Mouse (Mus musculus): Measurements from ENCODE around the gene Zfp428. TPM values are rescaled to one million over a fixed set of nuclear protein-coding genes. Genes with fewer than 3 reads are reported as not detected.
"Not testable (repeated sequence)": the region's sequence is repeated elsewhere in the genome, so short reads cannot be mapped to it uniquely, and the experiment has no call there.

The Zfp428 gene
- polyA plus RNA-seq, 1 experiment: 33.9 TPM

DNA sequence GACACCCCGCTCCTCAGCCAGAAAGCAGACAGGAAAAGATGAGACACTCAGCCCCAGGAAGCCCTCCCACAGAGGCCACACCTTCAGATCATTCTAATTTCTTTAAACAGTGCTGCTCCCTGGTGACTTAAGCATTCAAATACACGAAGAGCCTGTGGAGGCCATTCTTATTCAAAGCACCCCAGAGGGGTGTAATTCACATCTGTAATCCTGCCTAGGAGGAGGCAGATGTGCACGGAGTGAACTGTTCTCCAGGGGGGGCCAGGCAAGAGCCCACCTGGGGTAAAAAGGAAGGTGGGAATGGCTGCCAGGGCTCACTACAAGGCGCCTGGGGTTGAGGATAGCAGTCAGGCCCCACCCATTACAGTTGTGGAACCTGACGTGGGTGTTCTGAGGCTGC lies 10.3 kb downstream of the Zfp428 start:
- H3K36me3 ChIP-seq (replicated peaks; ENCODE audit: low read length): no peaks in the 10 kb centered on the region
- H3K9me3 ChIP-seq: no peaks in the 10 kb centered on the region
- H3K4me1 ChIP-seq: peaks cover 5% of the 10 kb centered on the region; the same call in 1 of the 2 replicates
- no peak overlapping the region for H3K4me3 ChIP-seq (replicated peaks)
- no peak for TF ChIP-seq FLI1 (IDR thresholded peaks at IDR 0.05; ENCODE audit: low read length)
- TF ChIP-seq GATA1 (IDR thresholded peaks at IDR 0.05; ENCODE audit: borderline replicate concordance, low read length): no peak
- peaks cover 11% of the 10 kb centered on the region for H3K27me3 ChIP-seq (replicated peaks)

DNA sequence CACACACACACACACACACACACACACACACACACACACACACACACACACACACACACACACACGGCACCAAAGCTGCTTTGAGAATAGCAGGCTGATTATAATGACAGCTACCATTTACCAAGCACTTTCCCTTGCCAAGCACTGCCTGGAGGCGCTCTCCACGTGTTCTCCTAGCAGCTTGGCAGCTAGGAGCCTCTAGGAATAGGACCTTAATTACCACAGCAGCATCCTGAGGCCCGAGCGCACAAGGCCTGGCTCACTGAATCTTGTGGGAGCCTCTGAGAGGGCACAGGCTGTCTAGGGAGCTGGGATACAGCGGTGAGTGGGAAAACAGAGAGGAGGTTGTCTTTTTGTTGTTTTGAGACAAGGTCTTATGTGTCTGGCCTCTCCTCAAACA lies 10.8 kb downstream of the Zfp428 start:
- Histone ChIP-seq H3K4me3 (replicated peaks) (no peak overlapping the region), H3K36me3 (replicated peaks; ENCODE audit: low read length) (no peaks in the 10 kb centered on the region), H3K9me3 (no peaks in the 10 kb centered on the region), H3K27me3 (replicated peaks) (peaks cover 11% of the 10 kb centered on the region), H3K4me1 (peaks cover 5% of the 10 kb centered on the region; the same call in 1 of the 2 replicates)
- no peak for TF ChIP-seq GATA1 (IDR thresholded peaks at IDR 0.05; ENCODE audit: borderline replicate concordance, low read length)
- TF ChIP-seq FLI1 (IDR thresholded peaks at IDR 0.05; ENCODE audit: low read length): no peak

DNA sequence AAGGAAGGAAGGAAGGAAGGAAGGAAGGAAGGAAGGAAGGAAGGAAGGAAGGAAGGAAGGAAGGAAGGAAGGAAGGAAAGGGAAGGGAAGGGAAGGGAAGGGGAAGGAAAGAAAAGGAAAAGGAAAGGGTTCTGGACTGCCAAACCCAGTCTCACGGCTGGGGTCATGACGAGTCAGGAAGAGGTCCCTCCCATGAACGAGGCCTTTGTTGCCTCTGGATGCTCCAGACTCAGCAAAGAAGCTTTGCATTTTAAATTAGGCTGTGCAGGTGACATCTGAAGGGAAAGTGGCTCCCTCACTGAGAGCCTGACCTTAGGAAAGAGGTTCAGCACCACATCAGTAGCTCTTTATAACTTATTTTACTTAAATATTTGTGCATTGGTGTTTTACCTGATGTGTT lies 12.3 kb downstream of the Zfp428 start:
- Histone ChIP-seq H3K4me3 (replicated peaks) (no peak overlapping the region), H3K9me3 (no peaks in the 10 kb centered on the region), H3K4me1 (peaks cover 9% of the 10 kb centered on the region), H3K36me3 (replicated peaks; ENCODE audit: low read length) (no peaks in the 10 kb centered on the region), H3K27me3 (replicated peaks) (peaks cover 15% of the 10 kb centered on the region)
- TF ChIP-seq FLI1 (IDR thresholded peaks at IDR 0.05; ENCODE audit: low read length): no peak
- no peak for TF ChIP-seq GATA1 (IDR thresholded peaks at IDR 0.05; ENCODE audit: borderline replicate concordance, low read length)

DNA sequence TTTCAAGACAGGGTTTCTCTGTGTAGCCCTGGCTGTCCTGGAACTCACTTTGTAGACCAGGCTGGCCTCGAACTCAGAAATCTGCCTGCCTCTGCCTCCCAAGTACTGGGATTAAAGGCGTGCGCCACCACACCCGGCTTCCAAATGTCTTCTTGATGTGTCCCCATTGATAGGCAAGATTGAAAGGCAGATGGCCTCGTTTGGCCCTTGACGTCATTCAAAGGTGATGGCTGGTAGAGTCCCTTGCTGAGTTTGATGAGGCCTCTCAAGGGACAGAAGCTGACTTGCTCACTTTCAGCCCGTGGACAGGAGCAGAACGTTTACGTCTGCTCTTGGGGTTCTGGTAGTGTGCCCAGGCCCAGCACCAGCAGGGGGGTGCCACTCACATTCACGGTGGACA lies 13.2 kb downstream of the Zfp428 start:
- H3K27me3 ChIP-seq (replicated peaks): peaks cover 17% of the 10 kb centered on the region
- not testable (repeated sequence) for H3K4me1 ChIP-seq; H3K36me3 ChIP-seq (replicated peaks; ENCODE audit: low read length); H3K4me3 ChIP-seq (replicated peaks); H3K9me3 ChIP-seq

DNA sequence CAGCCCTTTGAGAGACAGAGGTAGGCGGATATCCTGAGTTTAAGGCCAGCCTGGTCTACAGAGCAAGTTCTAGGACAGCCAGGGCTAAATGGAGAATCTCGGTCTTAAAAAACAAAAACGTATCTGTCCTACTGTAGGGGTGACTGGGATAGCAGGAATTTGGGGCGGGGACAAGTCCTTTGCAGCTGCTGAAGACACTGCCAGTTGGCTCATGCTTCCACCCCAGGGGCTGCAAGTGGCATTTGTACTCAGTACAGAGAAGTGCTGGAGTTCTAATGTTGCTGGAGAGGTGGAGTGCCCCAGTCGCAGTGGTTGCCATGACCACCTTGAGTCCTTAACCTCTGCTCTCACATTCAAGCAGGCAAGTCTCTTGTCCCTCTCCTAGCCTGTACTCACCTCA lies 16.0 kb downstream of the Zfp428 start:
- H3K36me3 ChIP-seq (replicated peaks; ENCODE audit: low read length): no peaks in the 10 kb centered on the region
- TF ChIP-seq FLI1 (IDR thresholded peaks at IDR 0.05; ENCODE audit: low read length): no peak
- TF ChIP-seq GATA1 (IDR thresholded peaks at IDR 0.05; ENCODE audit: borderline replicate concordance, low read length): no peak
- no peak overlapping the region for H3K4me3 ChIP-seq (replicated peaks)
- no peaks in the 10 kb centered on the region for H3K9me3 ChIP-seq
- H3K27me3 ChIP-seq (replicated peaks): peaks cover 15% of the 10 kb centered on the region
- H3K4me1 ChIP-seq: peaks cover 15% of the 10 kb centered on the region

DNA sequence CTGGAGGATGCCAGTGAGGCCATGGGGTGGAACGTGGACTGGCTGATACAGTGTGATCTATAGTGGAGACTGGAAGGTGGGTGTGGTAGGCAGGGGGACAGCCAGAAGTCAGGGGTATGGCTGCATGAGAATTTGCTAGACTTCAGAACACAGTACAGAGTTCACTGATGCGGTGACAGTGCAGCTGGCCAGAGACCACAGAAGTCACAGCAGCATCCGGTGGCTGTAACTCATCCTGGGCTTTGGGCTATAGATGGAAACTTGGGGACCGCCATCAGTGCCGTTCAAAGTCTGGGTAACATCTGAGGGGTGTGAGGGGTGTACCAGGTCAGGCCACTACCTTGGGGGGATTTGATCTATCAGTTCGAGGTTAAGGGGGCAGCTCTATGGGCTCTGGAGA lies 16.9 kb downstream of the Zfp428 start:
- H3K9me3 ChIP-seq: no peaks in the 10 kb centered on the region
- no peaks in the 10 kb centered on the region for H3K36me3 ChIP-seq (replicated peaks; ENCODE audit: low read length)
- peaks cover 15% of the 10 kb centered on the region for H3K4me1 ChIP-seq
- TF ChIP-seq GATA1 (IDR thresholded peaks at IDR 0.05; ENCODE audit: borderline replicate concordance, low read length): no peak
- TF ChIP-seq FLI1 (IDR thresholded peaks at IDR 0.05; ENCODE audit: low read length): no peak
- H3K27me3 ChIP-seq (replicated peaks): peaks cover 15% of the 10 kb centered on the region
- H3K4me3 ChIP-seq (replicated peaks): no peak overlapping the region

DNA sequence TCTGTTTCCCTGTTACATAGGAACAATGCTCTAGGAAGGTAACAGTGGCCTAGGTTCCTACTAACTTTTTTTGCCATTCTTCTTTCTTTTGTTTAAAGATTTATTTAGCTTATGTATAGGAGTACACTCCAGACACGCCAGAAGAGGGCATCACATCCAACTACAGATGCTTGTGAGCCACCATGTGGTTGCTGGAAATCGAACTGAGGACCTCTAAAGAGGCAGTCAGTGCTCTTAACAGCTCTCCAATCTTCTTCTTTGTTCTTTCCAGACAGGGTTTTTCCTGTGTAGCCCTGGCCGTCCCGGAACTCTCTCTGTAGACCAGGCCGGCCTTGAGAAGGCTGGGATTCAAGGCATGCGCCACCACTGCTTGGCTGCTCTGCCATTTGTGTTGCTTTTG lies 18.2 kb downstream of the Zfp428 start:
- peaks cover 15% of the 10 kb centered on the region for H3K27me3 ChIP-seq (replicated peaks)
- TF ChIP-seq GATA1 (IDR thresholded peaks at IDR 0.05; ENCODE audit: borderline replicate concordance, low read length) (no peak), FLI1 (IDR thresholded peaks at IDR 0.05; ENCODE audit: low read length) (no peak)
- no peaks in the 10 kb centered on the region for H3K9me3 ChIP-seq
- no peak overlapping the region for H3K4me3 ChIP-seq (replicated peaks)
- peaks cover 28% of the 10 kb centered on the region for H3K4me1 ChIP-seq
- H3K36me3 ChIP-seq (replicated peaks; ENCODE audit: low read length): no peaks in the 10 kb centered on the region

DNA sequence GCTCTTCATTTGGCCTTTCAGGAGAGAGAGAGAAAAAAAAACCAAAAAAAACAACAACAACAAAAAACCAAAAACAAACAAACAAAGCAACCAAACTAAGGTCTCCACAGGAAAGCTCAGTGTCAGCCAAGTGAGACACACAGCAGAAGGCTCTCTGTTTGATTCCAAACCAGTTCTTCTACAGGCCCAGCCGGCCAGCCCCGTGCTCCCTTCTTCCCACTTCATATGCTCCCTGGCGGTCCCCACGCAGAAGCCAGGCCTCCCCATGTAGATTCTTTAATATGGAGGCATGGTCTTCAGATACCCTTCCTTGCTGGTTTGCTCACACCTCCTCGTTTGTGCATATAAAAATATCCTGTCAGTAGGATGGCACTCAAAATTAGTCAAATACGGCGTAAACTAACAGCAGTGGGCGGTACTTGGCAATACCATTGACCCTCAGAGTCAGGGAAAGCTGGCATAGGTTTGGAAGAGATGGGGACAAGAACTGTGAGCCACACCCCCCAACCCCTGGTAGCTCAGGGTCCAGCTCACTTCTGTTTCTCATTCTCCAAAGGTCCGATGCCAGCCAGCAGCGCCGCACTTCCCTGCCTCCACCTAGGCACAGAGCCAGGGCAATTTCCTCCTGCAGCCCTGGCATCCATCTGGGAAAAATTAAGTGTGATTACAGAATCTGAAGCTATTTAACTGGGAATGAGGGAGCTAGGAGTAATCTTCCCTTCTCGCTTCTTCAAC lies 19.0 kb downstream of the Zfp428 start:
- no peaks in the 10 kb centered on the region for H3K36me3 ChIP-seq (replicated peaks; ENCODE audit: low read length)
- peaks cover 29% of the 10 kb centered on the region for H3K4me1 ChIP-seq
- TF ChIP-seq GATA1 (IDR thresholded peaks at IDR 0.05; ENCODE audit: borderline replicate concordance, low read length) (no peak), FLI1 (IDR thresholded peaks at IDR 0.05; ENCODE audit: low read length) (no peak)
- peaks cover 15% of the 10 kb centered on the region for H3K27me3 ChIP-seq (replicated peaks)
- H3K4me3 ChIP-seq (replicated peaks): no peak overlapping the region
- no peaks in the 10 kb centered on the region for H3K9me3 ChIP-seq

DNA sequence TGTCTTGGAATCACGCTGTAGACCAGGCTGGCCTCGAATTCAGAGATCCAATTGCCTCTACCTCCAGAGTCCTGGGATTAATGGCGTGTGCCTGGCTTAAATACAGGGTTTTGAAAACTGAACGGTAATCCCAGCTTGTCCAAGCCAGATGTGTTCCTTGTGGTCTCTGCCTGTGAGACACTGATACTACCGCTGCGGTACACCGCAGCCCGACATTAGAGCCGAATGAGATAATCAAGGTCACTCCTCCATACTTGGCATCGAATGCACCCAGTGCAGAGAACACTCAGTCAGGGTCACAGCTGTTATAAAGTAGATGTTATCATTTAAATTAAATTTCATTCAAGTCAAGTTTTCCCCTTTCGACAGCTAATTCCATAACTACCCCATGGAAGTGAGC lies 22.1 kb downstream of the Zfp428 start:
- no peak for TF ChIP-seq GATA1 (IDR thresholded peaks at IDR 0.05; ENCODE audit: borderline replicate concordance, low read length)
- TF ChIP-seq FLI1 (IDR thresholded peaks at IDR 0.05; ENCODE audit: low read length): no peak
- H3K4me1 ChIP-seq: peaks cover 42% of the 10 kb centered on the region
- no peak overlapping the region for H3K4me3 ChIP-seq (replicated peaks)
- H3K27me3 ChIP-seq (replicated peaks): peaks cover 3% of the 10 kb centered on the region
- H3K9me3 ChIP-seq: no peaks in the 10 kb centered on the region
- peaks cover 16% of the 10 kb centered on the region for H3K36me3 ChIP-seq (replicated peaks; ENCODE audit: low read length)

DNA sequence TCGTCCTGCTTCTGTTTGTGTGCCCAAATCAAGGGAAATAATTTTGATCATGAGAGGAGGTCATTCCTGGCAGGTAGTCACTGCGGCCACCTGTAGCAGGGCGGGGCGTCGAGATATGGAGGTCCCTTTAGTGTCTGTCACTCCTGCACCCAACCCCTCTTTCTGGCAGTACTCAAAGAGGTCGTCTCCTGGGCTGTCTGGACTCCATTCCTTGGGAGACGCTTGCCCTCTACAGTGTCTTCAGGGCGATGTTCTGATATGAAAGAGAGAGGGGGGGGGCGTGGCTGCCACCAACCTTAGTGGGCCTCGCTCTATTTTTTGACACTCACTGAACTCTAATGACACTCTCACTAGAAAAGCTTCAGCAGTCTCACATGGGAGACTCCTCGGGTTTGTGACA lies 22.8 kb downstream of the Zfp428 start:
- Histone ChIP-seq H3K27me3 (replicated peaks) (no peaks in the 10 kb centered on the region), H3K36me3 (replicated peaks; ENCODE audit: low read length) (peaks cover 23% of the 10 kb centered on the region), H3K4me3 (replicated peaks) (peak overlapping the region; percentile 94), H3K4me1 (peaks cover 42% of the 10 kb centered on the region), H3K9me3 (no peaks in the 10 kb centered on the region)
- TF ChIP-seq FLI1 (IDR thresholded peaks at IDR 0.05; ENCODE audit: low read length) (no peak), GATA1 (IDR thresholded peaks at IDR 0.05; ENCODE audit: borderline replicate concordance, low read length) (no peak)

All from megakaryocyte, embryonic 14.5 days (primary cell).